Mouse (Mus musculus): ENCODE measurements around the gene Slc22a22. TPM values are rescaled to one million over a fixed set of nuclear protein-coding genes. Genes with fewer than 3 reads are reported as not detected.
"Not testable (repeated sequence)": the region's sequence is repeated elsewhere in the genome, so short reads cannot be mapped to it uniquely, and the experiment has no call there.

Slc22a22 gene
- polyA plus RNA-seq, 1 experiment = 34.5 TPM

- H3K27me3 ChIP-seq (replicated peaks; ENCODE audit: control insufficient read depth, insufficient read depth, low read length) = no peaks in the 10 kb centered on the region
- no peak overlapping the region for H3K4me3 ChIP-seq (ENCODE audit: insufficient read depth, low read depth, low read length)
- no peak for TF ChIP-seq CTCF (conservative IDR thresholded peaks at IDR 0.05; ENCODE audit: insufficient read depth, insufficient read length, low read depth, low read length)
- TF ChIP-seq POLR2A (IDR thresholded peaks at IDR 0.05; ENCODE audit: low read depth, low read length) = no peak
- DNase-seq = no peak
- no peak overlapping the region for H3K27ac ChIP-seq (ENCODE audit: insufficient read depth, low read depth, low read length)
- no peaks in the 10 kb centered on the region for H3K4me1 ChIP-seq (ENCODE audit: control insufficient read depth, insufficient read depth, low read length)
- H3K36me3 ChIP-seq (ENCODE audit: control insufficient read depth, insufficient read depth, low read length) = no peaks in the 10 kb centered on the region
- WGBS = 55% methylated on average over 1 of the region's 1 CpGs
Observed at GRCm38 (mm10) chr15:57278505-57278904, 198.9 kb downstream of the Slc22a22 start.

GRCm38 (mm10) chr15:57276411-57276810 lies 201.0 kb downstream of the Slc22a22 start:
- Histone ChIP-seq H3K4me1 (ENCODE audit: control insufficient read depth, insufficient read depth, low read length) (no peaks in the 10 kb centered on the region), H3K36me3 (ENCODE audit: control insufficient read depth, insufficient read depth, low read length) (no peaks in the 10 kb centered on the region), H3K27ac (ENCODE audit: insufficient read depth, low read depth, low read length) (no peak overlapping the region), H3K27me3 (replicated peaks; ENCODE audit: control insufficient read depth, insufficient read depth, low read length) (no peaks in the 10 kb centered on the region), H3K4me3 (ENCODE audit: insufficient read depth, low read depth, low read length) (no peak overlapping the region)
- no peak for DNase-seq
- TF ChIP-seq POLR2A (IDR thresholded peaks at IDR 0.05; ENCODE audit: low read depth, low read length) (no peak), CTCF (conservative IDR thresholded peaks at IDR 0.05; ENCODE audit: insufficient read depth, insufficient read length, low read depth, low read length) (no peak)

GRCm38 (mm10) chr15:57240061-57240460 lies 237.4 kb downstream of the Slc22a22 start:
- peak overlapping the region; percentile 79 for H3K27ac ChIP-seq (ENCODE audit: insufficient read depth, low read depth, low read length)
- not testable (repeated sequence) for H3K4me3 ChIP-seq (ENCODE audit: insufficient read depth, low read depth, low read length); H3K36me3 ChIP-seq (ENCODE audit: control insufficient read depth, insufficient read depth, low read length); H3K27me3 ChIP-seq (replicated peaks; ENCODE audit: control insufficient read depth, insufficient read depth, low read length); H3K4me1 ChIP-seq (ENCODE audit: control insufficient read depth, insufficient read depth, low read length)
- WGBS = 60% methylated on average over 1 of the region's 1 CpGs
- DNase-seq = peak; percentile 89

GRCm38 (mm10) chr15:57230439-57230838 lies 247.0 kb downstream of the Slc22a22 start:
- H3K4me3 ChIP-seq (ENCODE audit: insufficient read depth, low read depth, low read length) = no peak overlapping the region
- TF ChIP-seq CTCF (conservative IDR thresholded peaks at IDR 0.05; ENCODE audit: insufficient read depth, insufficient read length, low read depth, low read length) = no peak
- no peak for TF ChIP-seq POLR2A (IDR thresholded peaks at IDR 0.05; ENCODE audit: low read depth, low read length)
- no peaks in the 10 kb centered on the region for H3K27me3 ChIP-seq (replicated peaks; ENCODE audit: control insufficient read depth, insufficient read depth, low read length)
- H3K4me1 ChIP-seq (ENCODE audit: control insufficient read depth, insufficient read depth, low read length) = no peaks in the 10 kb centered on the region
- no peaks in the 10 kb centered on the region for H3K36me3 ChIP-seq (ENCODE audit: control insufficient read depth, insufficient read depth, low read length)
- DNase-seq = peak; percentile 4
- H3K27ac ChIP-seq (ENCODE audit: insufficient read depth, low read depth, low read length) = no peak overlapping the region

- TF ChIP-seq POLR2A (IDR thresholded peaks at IDR 0.05; ENCODE audit: low read depth, low read length) (no peak), CTCF (conservative IDR thresholded peaks at IDR 0.05; ENCODE audit: insufficient read depth, insufficient read length, low read depth, low read length) (no peak)
- Histone ChIP-seq H3K27ac (ENCODE audit: insufficient read depth, low read depth, low read length) (no peak overlapping the region), H3K27me3 (replicated peaks; ENCODE audit: control insufficient read depth, insufficient read depth, low read length) (no peaks in the 10 kb centered on the region), H3K36me3 (ENCODE audit: control insufficient read depth, insufficient read depth, low read length) (no peaks in the 10 kb centered on the region), H3K4me3 (ENCODE audit: insufficient read depth, low read depth, low read length) (no peak overlapping the region), H3K4me1 (ENCODE audit: control insufficient read depth, insufficient read depth, low read length) (no peaks in the 10 kb centered on the region)
- no peak for DNase-seq
- WGBS = 37% methylated on average over 3 of the region's 3 CpGs
Observed at GRCm38 (mm10) chr15:57205315-57205714, 272.1 kb downstream of the Slc22a22 start.

- no peak for TF ChIP-seq POLR2A (IDR thresholded peaks at IDR 0.05; ENCODE audit: low read depth, low read length)
- TF ChIP-seq CTCF (conservative IDR thresholded peaks at IDR 0.05; ENCODE audit: insufficient read depth, insufficient read length, low read depth, low read length) = no peak
- no peak for DNase-seq
- Histone ChIP-seq H3K4me3 (ENCODE audit: insufficient read depth, low read depth, low read length) (no peak overlapping the region), H3K27ac (ENCODE audit: insufficient read depth, low read depth, low read length) (no peak overlapping the region), H3K4me1 (ENCODE audit: control insufficient read depth, insufficient read depth, low read length) (no peaks in the 10 kb centered on the region), H3K27me3 (replicated peaks; ENCODE audit: control insufficient read depth, insufficient read depth, low read length) (no peaks in the 10 kb centered on the region), H3K36me3 (ENCODE audit: control insufficient read depth, insufficient read depth, low read length) (no peaks in the 10 kb centered on the region)
Observed at GRCm38 (mm10) chr15:57204444-57204930, 272.9 kb downstream of the Slc22a22 start.
